Mouse (Mus musculus) thymus, postnatal 36 days (tissue): ENCODE measurements at regions not wholly inside any gene's neighbourhood (a gene's known extent, or its start where the extent isn't known, plus 50 kb on each side); places are given as distances from the start of the nearest gene placed in this dataset.

ENCODE experiments used
- DNase-seq, 2 experiments: peaks; one replicate each; pipeline ENCODE4 v3.0.0; 2022; ENCODE audit warnings: mixed read lengths in 2 of 2

GRCm38 (mm10) chr2:128408718-128409117, 182.3 kb upstream of the Spdye4c start:
- peak; percentile 67 to 70 for DNase-seq

DNA sequence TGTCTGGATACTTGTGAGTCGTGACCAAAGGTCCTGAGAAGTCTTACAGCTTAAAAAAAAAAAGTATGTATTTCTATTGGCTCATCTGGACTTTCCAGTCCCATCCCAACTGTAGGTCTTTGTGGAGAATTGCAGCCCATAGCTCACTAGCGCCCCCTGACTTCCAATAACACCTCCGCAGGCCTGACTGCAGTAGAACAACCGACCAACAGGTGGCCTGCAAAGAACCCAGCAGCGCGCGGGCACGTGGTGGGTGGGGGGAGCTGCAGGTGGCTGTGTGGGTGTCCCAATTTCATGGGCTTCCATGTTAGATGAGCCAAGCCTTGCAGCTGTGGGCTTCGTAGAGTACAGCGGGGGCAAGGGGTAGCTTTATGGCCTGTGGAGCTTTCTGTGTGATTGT, 178.7 kb upstream of the Spdye4c start:
- peak; percentile 93 to 94 for DNase-seq

- peak; percentile 64 to 77 for DNase-seq
Measured at GRCm38 (mm10) chr2:128412974-128413373, 178.0 kb upstream of the Spdye4c start.

GRCm38 (mm10) chr2:128414588-128415240, 176.3 kb upstream of the Spdye4c start:
- DNase-seq, result no peak

- DNase-seq, result no peak
Measured at GRCm38 (mm10) chr2:128416416-128416815, 174.6 kb upstream of the Spdye4c start.

- no peak for DNase-seq
Measured at GRCm38 (mm10) chr2:128418960-128419359, 172.0 kb upstream of the Spdye4c start.

DNA sequence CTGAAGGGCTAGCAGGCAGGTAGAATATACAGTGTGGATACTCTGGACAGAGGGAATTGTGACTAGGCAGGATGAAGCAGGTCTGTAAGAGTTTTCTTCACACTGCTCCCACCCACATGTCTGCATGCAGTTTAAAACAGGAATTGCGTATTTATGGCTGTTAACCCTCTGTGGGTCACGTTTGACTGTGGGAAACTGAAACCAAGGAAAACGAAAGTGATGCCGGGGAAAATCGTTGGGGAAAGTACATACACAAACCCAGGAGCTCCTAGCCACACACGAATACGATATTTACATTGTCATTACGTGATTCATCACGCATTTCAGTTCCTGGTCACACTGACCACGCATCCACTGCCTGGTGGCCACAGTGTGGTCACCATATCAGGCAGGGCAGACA, 170.6 kb upstream of the Spdye4c start:
- no peak for DNase-seq

DNA sequence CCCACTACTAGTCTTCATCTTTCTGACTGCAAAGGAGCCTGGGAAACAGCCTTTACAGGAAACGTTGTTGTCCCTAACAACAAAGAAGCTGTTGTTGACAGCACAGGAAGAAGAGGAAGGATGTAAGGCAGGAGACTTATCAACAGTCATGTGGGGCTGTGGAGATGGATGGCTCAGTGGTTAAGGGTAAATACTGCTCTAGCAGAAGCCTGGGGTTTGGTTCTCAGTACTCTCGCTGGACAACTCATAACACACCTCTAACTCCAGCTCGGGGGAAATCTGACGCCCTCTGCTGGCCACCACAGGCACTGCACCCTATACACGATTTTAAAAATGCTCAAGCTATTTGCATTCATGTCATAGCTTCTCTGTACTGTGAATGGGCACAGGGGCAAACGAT, 168.3 kb upstream of the Spdye4c start:
- peak; percentile 37 to 38 for DNase-seq

- no peak for DNase-seq
Measured at GRCm38 (mm10) chr2:128424236-128424635, 166.8 kb upstream of the Spdye4c start.

DNA sequence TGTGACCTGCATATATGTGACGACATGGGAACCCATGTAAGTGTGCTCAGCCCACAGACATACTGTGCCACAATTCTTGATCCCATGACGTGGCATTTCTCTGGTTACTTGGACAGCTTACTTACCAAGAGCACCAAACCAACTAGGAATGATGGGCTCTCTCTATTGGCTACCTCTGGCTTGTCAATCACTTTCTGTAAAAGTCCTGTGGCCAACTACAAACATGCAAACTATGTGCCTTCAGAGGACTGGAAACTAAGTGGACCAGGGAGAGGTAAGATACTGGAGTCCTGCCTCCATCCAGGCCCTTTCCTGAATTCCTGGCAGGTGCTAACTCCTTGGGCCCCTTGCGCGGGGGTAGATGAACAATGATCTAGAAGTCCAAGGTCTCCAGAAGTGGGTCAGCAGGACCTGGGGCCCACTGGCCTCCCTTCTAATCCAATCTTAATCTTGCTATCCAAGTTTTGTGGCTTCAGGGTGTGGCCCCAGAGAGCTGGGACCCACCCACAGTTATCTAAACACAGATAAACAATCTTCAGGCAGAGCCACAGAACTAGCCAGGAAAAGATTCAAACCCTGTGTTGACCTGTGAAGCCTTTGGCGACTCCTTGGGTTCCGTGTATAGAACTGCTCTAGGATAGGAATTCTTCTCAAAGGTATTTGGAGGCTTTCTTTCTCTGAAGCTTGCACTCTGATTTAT, 163.7 kb upstream of the Spdye4c start:
- DNase-seq, result no peak

- DNase-seq, result peak; percentile 27 to 29
Measured at GRCm38 (mm10) chr2:128428154-128428553, 162.9 kb upstream of the Spdye4c start.

DNA sequence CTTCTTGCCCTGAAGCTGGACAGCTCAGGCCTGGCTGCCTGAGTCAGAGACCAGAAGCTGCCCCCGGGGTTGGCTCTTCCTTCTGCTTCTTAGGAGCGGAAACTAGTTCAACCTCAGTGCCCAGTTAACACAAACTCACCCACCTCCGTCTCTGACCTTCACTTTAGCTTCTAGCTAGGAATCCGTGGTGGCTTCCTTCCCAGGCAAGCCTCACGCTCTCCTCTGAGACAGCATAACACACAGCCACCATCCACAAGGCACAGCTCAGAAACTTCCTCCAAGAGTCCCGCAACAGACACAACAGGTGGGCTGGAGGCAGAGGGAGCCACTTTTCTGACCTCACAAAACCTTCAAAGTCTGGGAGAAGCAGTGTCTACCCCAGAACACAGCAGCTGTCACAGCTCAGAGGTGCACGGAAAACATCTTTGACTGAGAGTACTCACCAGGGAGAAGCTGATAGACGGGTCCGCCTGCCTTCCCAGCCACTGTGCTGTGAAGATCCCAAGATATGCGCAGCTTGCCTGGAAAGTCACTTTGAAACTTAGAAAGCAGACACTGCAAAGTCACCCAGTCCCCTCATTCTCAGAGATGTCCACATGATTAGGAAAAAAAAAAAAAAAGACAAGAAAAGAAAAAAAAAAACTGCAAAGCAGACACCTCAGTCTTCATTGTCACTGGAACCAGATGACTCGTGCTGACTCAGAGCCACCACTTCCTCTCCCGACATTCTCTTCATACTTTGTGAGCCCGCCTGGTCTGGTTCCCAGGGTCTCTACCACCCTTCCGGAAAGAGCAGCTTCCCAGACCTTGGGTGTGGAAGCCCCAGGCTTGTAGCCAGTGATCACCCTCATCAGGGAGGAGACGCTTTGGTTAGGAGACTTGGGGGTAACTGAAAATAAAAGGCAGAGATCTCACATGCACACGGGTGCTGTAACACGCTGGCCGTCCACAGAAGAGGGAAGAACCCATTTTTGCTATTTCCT, 162.1 kb upstream of the Spdye4c start:
- DNase-seq, result peak; percentile 42 to 48

GRCm38 (mm10) chr2:128429786-128430185, 161.2 kb upstream of the Spdye4c start:
- peak; percentile 24 to 49 for DNase-seq

- DNase-seq, result no peak
Measured at GRCm38 (mm10) chr2:128430776-128431291, 160.2 kb upstream of the Spdye4c start.

DNA sequence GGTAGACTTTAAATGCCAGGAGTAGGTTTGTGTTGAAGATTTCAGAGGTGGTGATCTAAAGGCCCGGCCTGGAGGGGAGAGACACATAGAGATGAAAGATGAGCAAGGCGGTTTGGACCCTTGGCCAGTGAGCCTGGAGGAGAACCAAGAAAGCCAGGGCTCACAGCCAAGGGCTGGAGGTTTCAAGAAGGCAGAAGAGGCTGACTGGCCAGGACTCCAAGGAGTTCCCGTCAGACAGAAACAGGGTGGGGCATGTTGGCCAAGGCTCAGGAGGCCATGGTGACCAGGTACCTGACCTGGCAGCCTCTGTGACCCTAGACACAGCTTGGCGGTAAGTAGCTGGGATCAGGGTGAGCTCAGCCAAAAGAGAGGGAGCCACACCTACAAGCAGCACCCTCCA, 159.3 kb upstream of the Spdye4c start:
- no peak for DNase-seq

GRCm38 (mm10) chr2:128432741-128433140, 158.3 kb upstream of the Spdye4c start:
- DNase-seq, result no peak

DNA sequence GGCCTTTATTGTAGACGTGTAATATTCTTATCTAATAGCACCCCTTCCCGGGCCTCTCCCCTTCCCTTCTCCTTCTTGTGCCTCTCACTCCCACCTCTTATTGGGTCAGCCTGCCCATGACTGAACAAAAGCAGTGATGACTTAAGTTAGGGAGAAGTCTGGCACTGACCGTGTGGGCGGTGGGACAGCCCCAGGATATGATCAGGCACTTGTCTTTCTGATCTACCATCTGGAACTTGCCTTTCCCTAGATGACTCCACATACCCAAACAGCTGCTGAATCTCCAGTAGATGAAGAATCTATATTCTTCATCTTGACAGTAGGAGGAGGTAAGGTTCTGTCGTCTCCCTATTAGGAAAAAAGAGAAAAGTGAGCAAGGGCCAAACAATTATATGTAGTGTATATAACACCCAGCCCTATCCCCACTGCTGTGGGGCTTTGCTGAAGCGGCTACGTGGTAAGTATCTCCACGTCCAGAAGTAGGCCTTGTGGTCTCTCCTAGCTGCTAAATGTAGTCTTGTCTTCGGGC, 157.4 kb upstream of the Spdye4c start:
- no peak for DNase-seq

DNA sequence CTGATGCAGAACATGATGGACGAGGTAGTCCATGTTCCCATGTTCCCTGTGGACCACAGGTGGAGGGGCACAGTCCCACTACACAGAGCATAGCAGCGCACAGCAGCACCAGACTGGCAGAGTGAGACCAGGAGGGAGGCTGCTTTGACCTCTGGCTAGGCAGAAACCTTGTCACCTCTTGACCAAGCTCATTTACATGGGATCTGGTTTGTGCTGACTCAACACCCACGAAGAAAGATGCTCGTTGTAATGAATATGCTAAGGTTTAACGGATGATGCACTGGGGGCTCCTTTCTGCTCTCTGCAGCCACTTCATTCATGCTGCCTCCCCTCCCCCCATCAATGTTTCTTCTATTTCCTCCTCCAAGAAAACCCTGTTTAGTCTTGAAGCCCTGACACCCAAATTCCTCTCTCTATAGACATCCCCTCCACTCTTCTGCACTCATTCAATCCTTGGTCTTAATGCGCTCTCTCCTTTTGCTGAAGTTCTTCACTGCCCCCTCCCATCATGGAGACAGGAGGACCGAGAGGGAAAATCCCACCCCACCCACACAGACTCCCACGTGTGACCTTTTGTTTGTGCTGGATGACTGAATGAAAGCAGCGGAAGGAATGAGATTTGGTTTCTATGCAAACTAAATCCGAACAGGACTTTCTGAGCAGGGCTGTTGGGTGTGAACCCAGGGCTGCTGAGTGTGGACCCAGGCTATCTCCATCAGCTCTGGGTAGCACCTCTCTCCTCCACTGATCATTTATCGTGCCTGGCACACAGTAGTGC, 156.6 kb upstream of the Spdye4c start:
- DNase-seq, result no peak

- no peak for DNase-seq
Measured at GRCm38 (mm10) chr2:128436378-128436777, 154.6 kb upstream of the Spdye4c start.

DNA sequence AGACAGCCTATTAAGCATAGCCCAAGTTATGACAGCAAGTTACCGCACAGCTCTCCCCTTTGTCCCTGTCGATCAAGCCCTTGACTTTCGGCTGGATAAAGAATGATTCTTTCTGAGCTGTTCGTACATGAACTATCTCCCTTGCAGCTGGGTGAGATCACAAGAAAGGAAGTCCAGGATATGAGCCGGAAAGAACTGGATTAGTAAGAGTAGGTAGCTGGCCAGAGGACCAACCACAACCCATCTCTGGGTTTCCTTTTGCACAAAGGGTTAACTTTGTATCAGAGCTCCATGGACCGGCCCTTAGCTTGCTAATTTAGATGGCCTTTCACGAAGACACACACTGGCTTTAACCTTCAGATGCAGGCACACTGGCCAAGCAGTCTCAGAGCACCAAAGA, 153.3 kb upstream of the Spdye4c start:
- DNase-seq, result no peak

- DNase-seq, result no peak
Measured at GRCm38 (mm10) chr2:128438161-128438822, 152.7 kb upstream of the Spdye4c start.
